Mouse (Mus musculus): ENCODE measurements around the gene Pi4kb. TPM values are rescaled to one million over a fixed set of nuclear protein-coding genes. Genes with fewer than 3 reads are reported as not detected.
"Not testable (repeated sequence)": the region's sequence is repeated elsewhere in the genome, so short reads cannot be mapped to it uniquely, and the experiment has no call there.

The Pi4kb gene
- polyA plus RNA-seq, 1 experiment from 2014 or later = 20.7 TPM

GRCm38 (mm10) chr3:94932809-94933564 lies 41.5 kb upstream of the Pi4kb start, which contains the start of gene Selenbp1:
Gene Selenbp1, plus strand, starts transcription at chr3:94933056.
- WGBS = under 1% methylated on average over 16 of the region's 16 CpGs
- H3K4me1 ChIP-seq (replicated peaks; ENCODE audit: insufficient read depth, low read length) = peaks cover 7% of the 10 kb centered on the region; the same call in 1 of the 2 replicates

GRCm38 (mm10) chr3:94933604-94934003 lies 40.9 kb upstream of the Pi4kb start:
- not testable (repeated sequence) for H3K9ac ChIP-seq (ENCODE audit: low read depth, low read length)

More at GRCm38 (mm10) chr3:94932809-94933564, 41.5 kb upstream of the Pi4kb start, which contains the start of gene Selenbp1:
- Histone ChIP-seq H3K4me2 (ENCODE audit: low read length) (peak within 1 kb of the TSS; percentile 57), H3K9me3 (replicated peaks; ENCODE audit: low read length) (no peaks in the 10 kb centered on the region), H3K9ac (ENCODE audit: low read depth, low read length) (peak within 1 kb of the TSS; percentile 63), H3K27ac (peak within 1 kb of the TSS; percentile 91), H3K4me3 (replicated peaks; ENCODE audit: low read depth, low read length) (peak within 1 kb of the TSS; percentile 33), H3K27me3 (ENCODE audit: insufficient read depth, low read length) (no peaks in the 10 kb centered on the region), H3K36me3 (ENCODE audit: insufficient read depth, low read length) (no peaks in the 10 kb centered on the region)
- DNase-seq (ENCODE audit: low spot score) (peak; percentile 92), ATAC-seq (replicated peaks; ENCODE audit: low FRiP score, low read depth) (peak; percentile 86)
- TF ChIP-seq CTCF (IDR thresholded peaks at IDR 0.05; ENCODE audit: low read depth) = no peak

GRCm38 (mm10) chr3:94934564-94934963 lies 40.0 kb upstream of the Pi4kb start:
- H3K36me3 ChIP-seq (ENCODE audit: insufficient read depth, low read length); H3K27ac ChIP-seq; H3K4me3 ChIP-seq (replicated peaks; ENCODE audit: low read depth, low read length); H3K9me3 ChIP-seq (replicated peaks; ENCODE audit: low read length); H3K9ac ChIP-seq (ENCODE audit: low read depth, low read length); DNase-seq (ENCODE audit: low spot score); H3K4me2 ChIP-seq (ENCODE audit: low read length); H3K4me1 ChIP-seq (replicated peaks; ENCODE audit: insufficient read depth, low read length); ATAC-seq (replicated peaks; ENCODE audit: low FRiP score, low read depth); H3K27me3 ChIP-seq (ENCODE audit: insufficient read depth, low read length): not testable (repeated sequence)
- 98% methylated on average over 3 of the region's 3 CpGs for whole genome bisulfite sequencing

More at GRCm38 (mm10) chr3:94933604-94934003, 40.9 kb upstream of the Pi4kb start:
- not testable (repeated sequence) for H3K27me3 ChIP-seq (ENCODE audit: insufficient read depth, low read length); DNase-seq (ENCODE audit: low spot score); H3K9me3 ChIP-seq (replicated peaks; ENCODE audit: low read length); H3K36me3 ChIP-seq (ENCODE audit: insufficient read depth, low read length); ATAC-seq (replicated peaks; ENCODE audit: low FRiP score, low read depth); H3K4me1 ChIP-seq (replicated peaks; ENCODE audit: insufficient read depth, low read length); H3K4me3 ChIP-seq (replicated peaks; ENCODE audit: low read depth, low read length)
- peak overlapping the region; percentile 91 for H3K27ac ChIP-seq
- H3K4me2 ChIP-seq (ENCODE audit: low read length) = peak overlapping the region; percentile 57; the same call in 1 of the 2 replicates
- WGBS = no CpG with 5 or more reads among the region's 2 CpGs

- not testable (repeated sequence) for H3K27me3 ChIP-seq (ENCODE audit: insufficient read depth, low read length); H3K9ac ChIP-seq (ENCODE audit: low read depth, low read length); H3K9me3 ChIP-seq (replicated peaks; ENCODE audit: low read length); H3K4me1 ChIP-seq (replicated peaks; ENCODE audit: insufficient read depth, low read length); H3K27ac ChIP-seq; H3K36me3 ChIP-seq (ENCODE audit: insufficient read depth, low read length); ATAC-seq (replicated peaks; ENCODE audit: low FRiP score, low read depth); H3K4me2 ChIP-seq (ENCODE audit: low read length); H3K4me3 ChIP-seq (replicated peaks; ENCODE audit: low read depth, low read length)
- DNase-seq (ENCODE audit: low spot score) = peak; percentile 75
- 70% methylated on average over 3 of the region's 3 CpGs for WGBS
Measured at GRCm38 (mm10) chr3:94935332-94935731, 39.2 kb upstream of the Pi4kb start.

- H3K9ac ChIP-seq (ENCODE audit: low read depth, low read length); DNase-seq (ENCODE audit: low spot score); H3K4me2 ChIP-seq (ENCODE audit: low read length); H3K4me3 ChIP-seq (replicated peaks; ENCODE audit: low read depth, low read length); H3K4me1 ChIP-seq (replicated peaks; ENCODE audit: insufficient read depth, low read length); H3K9me3 ChIP-seq (replicated peaks; ENCODE audit: low read length); H3K27ac ChIP-seq; H3K27me3 ChIP-seq (ENCODE audit: insufficient read depth, low read length); ATAC-seq (replicated peaks; ENCODE audit: low FRiP score, low read depth); H3K36me3 ChIP-seq (ENCODE audit: insufficient read depth, low read length): not testable (repeated sequence)
- 82% methylated on average over 5 of the region's 5 CpGs for WGBS
Measured at GRCm38 (mm10) chr3:94936147-94936546, 38.4 kb upstream of the Pi4kb start.

- 92% methylated on average over 6 of the region's 7 CpGs for WGBS
- H3K27me3 ChIP-seq (ENCODE audit: insufficient read depth, low read length); H3K9ac ChIP-seq (ENCODE audit: low read depth, low read length); H3K4me2 ChIP-seq (ENCODE audit: low read length); H3K4me3 ChIP-seq (replicated peaks; ENCODE audit: low read depth, low read length); ATAC-seq (replicated peaks; ENCODE audit: low FRiP score, low read depth); H3K9me3 ChIP-seq (replicated peaks; ENCODE audit: low read length); DNase-seq (ENCODE audit: low spot score); H3K4me1 ChIP-seq (replicated peaks; ENCODE audit: insufficient read depth, low read length); H3K36me3 ChIP-seq (ENCODE audit: insufficient read depth, low read length); H3K27ac ChIP-seq: not testable (repeated sequence)
Measured at GRCm38 (mm10) chr3:94937194-94937593, 37.3 kb upstream of the Pi4kb start.

- not testable (repeated sequence) for ATAC-seq (replicated peaks; ENCODE audit: low FRiP score, low read depth); H3K36me3 ChIP-seq (ENCODE audit: insufficient read depth, low read length); H3K9ac ChIP-seq (ENCODE audit: low read depth, low read length); H3K4me3 ChIP-seq (replicated peaks; ENCODE audit: low read depth, low read length); H3K27me3 ChIP-seq (ENCODE audit: insufficient read depth, low read length); H3K9me3 ChIP-seq (replicated peaks; ENCODE audit: low read length); H3K27ac ChIP-seq; H3K4me1 ChIP-seq (replicated peaks; ENCODE audit: insufficient read depth, low read length); H3K4me2 ChIP-seq (ENCODE audit: low read length); DNase-seq (ENCODE audit: low spot score)
- 63% methylated on average over 9 of the region's 9 CpGs for WGBS
Measured at GRCm38 (mm10) chr3:94940033-94940432, 34.5 kb upstream of the Pi4kb start.

GRCm38 (mm10) chr3:94942211-94942967 lies 32.1 kb upstream of the Pi4kb start:
- not testable (repeated sequence) for H3K9me3 ChIP-seq (replicated peaks; ENCODE audit: low read length); H3K27ac ChIP-seq; H3K4me1 ChIP-seq (replicated peaks; ENCODE audit: insufficient read depth, low read length); H3K4me3 ChIP-seq (replicated peaks; ENCODE audit: low read depth, low read length); H3K27me3 ChIP-seq (ENCODE audit: insufficient read depth, low read length); DNase-seq (ENCODE audit: low spot score); H3K4me2 ChIP-seq (ENCODE audit: low read length); H3K36me3 ChIP-seq (ENCODE audit: insufficient read depth, low read length); H3K9ac ChIP-seq (ENCODE audit: low read depth, low read length); ATAC-seq (replicated peaks; ENCODE audit: low FRiP score, low read depth)
- WGBS = 77% methylated on average over 9 of the region's 9 CpGs

Measured in kidney, postnatal 0 days (tissue).